Mouse (Mus musculus) activated CD4-positive, CD25-positive, alpha-beta regulatory T cell, adult 9 weeks (primary cell): Measurements from ENCODE around the gene Cpn1. TPM values are rescaled to one million over a fixed set of nuclear protein-coding genes. Genes with fewer than 3 reads are reported as not detected.

Source experiments
- polyA plus RNA-seq: library from polyadenylated mRNA; unstranded; fragments of 100-300 nt; shearing (Covaris generic); gene quantifications from one replicate; pipeline ENCODE4 v1.2.1, GENCODE M21; 2017

Gene Cpn1
- not detected for polyA plus RNA-seq

DNA sequence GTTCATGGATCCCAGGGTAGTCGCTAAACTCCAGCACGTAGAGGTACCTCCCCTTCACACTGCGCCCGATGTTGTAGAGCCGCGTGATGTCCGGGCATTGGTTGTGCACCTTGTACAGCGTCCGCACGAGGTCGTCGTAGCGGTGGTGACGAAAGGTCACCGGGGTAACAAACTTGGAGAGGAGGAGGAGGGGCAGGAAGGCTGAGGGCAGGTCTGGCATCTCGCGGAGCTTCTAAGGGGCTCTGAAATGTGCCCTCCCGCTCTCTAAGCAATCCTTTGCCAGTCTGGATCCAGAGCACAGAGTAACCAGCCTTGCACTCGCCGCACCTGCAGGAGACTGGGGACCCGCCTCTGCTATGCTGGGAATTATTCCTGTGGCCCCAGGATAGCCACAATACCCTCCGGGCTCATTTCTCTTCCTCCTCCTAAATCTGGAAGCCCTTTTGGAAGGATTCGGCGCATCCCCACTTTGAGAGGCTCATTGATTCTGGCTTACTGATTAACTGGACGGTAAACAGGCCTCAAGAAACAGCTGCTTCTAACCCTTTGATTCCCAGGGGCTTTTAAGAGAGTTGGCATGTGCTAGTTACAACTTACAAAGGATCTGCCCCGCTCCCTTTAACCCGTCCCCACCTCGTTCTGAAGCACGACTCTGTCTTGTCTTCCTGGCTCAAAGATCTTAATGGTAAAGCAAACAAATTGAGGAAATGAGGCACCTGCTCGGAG lies at the start of gene Cpn1:
TSS of gene Cpn1 (minus strand) at position 488 of the 726 bp plus-strand sequence.

GRCm38 (mm10) chr19:44028972-44029371 lies 42.6 kb upstream of the Cpn1 start, which contains the start of gene Cyp2c23:
Gene Cyp2c23 (minus strand): TSS chr19:44029208.

GRCm38 (mm10) chr19:43939769-43940689 lies 46.3 kb downstream of the Cpn1 start, which contains the start of gene Dnmbp:
Gene Dnmbp (minus strand): TSS chr19:43940191.

Other genes starting within 250 kb of the Cpn1 start
- gene Cutc, start 233.6 kb downstream of the Cpn1 start, polyA plus RNA-seq: 13.1 TPM
- 38.1 TPM for gene Cox15, start 233.6 kb downstream of the Cpn1 start, polyA plus RNA-seq
- not detected for gene Abcc2, start 204.4 kb downstream of the Cpn1 start, polyA plus RNA-seq
- gene Dnmbp, start 46.4 kb downstream of the Cpn1 start, polyA plus RNA-seq: 7.9 TPM
- gene Cyp2c23, start 42.7 kb upstream of the Cpn1 start, polyA plus RNA-seq: not detected
- 6.9 TPM for gene Erlin1, start 83.2 kb upstream of the Cpn1 start, polyA plus RNA-seq
- 33.9 TPM for gene Chuk, start 120.9 kb upstream of the Cpn1 start, polyA plus RNA-seq
- gene Cwf19l1, start 149.3 kb upstream of the Cpn1 start, polyA plus RNA-seq: 36.7 TPM
- gene Bloc1s2, start 159.9 kb upstream of the Cpn1 start, polyA plus RNA-seq: 136 TPM
- not detected for gene Pkd2l1, start 205.9 kb upstream of the Cpn1 start, polyA plus RNA-seq
- gene Scd3, start 216.7 kb upstream of the Cpn1 start, polyA plus RNA-seq: not detected